Mouse (Mus musculus) MEL-GATA-1-ER (cell line): Measurements from ENCODE around the gene Cnpy4.
"Not testable (repeated sequence)": the region's sequence is repeated elsewhere in the genome, so short reads cannot be mapped to it uniquely, and the experiment has no call there.

Source experiments
- DNase-seq: peaks from one replicate; pipeline ENCODE4 v3.0.0-alpha.2; 2012; ENCODE audit warnings: low read depth; ENCODE audit errors: extremely low read depth

Cnpy4 gene

DNA sequence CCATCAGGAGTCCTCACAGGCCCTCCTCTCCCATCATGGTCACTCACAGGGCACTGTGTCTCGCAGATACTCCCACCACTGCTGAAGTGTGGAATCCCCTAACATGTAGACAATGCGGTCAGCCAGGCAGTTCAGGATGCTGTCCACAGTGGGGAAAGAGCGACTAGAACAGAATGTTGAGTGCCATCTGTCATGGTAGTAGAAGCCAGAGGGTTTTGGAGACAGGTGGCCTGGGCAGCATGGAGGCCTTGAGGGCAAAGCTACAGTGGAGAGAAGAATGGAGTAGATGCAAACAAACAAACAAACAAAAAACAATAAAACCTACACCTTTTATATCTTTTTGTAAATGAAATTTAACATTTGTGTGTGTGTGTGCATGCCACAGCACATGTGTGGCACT lies 14.8 kb downstream of the Cnpy4 start:
- no peak for DNase-seq

- no peak for DNase-seq
Observed at GRCm38 (mm10) chr5:138207253-138207652, 20.0 kb downstream of the Cnpy4 start.

- no peak for DNase-seq
Observed at GRCm38 (mm10) chr5:138207873-138208272, 20.6 kb downstream of the Cnpy4 start.

- DNase-seq: not testable (repeated sequence)
Observed at GRCm38 (mm10) chr5:138216632-138217031, 29.3 kb downstream of the Cnpy4 start.

DNA sequence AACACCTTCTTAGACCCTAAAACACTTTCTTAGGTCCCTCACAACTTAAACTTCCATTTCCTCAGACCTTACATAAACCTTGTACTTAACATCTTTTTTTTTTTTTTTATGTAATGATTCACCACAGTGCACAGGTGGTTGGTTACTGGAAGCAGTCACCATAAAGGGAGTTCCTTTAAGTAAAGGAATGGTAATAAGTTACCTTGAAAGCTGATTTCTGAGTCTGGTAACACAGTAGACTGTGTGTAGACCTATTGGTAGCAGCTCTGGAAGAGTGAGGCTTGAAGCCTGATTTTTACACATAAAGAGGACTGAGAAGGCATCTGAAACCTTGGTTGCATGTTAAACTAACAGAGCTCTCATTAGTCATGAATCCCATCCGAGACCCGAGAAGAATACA lies 32.6 kb downstream of the Cnpy4 start:
- DNase-seq: no peak

DNA sequence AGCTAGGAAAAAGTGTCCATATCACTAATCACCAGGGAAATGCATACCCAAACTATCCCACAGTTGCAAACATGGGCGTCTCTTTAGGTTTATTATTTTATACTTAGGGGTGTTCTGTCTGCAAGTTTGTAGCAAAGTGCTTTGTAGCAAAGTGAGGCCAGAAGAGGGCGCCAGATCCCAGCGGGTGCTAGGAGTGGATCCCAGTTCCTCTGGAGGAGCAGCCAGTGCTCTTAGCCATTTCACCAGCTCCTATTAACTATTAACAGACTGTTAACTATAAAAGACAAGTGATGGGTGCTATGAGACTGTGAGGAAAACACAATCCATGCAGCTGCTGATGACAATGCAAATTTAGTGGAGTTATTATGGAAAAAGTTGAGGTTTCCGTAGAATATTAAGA lies 34.8 kb downstream of the Cnpy4 start:
- DNase-seq: peak; percentile 67

- no peak for DNase-seq
Observed at GRCm38 (mm10) chr5:138223287-138223686, 36.0 kb downstream of the Cnpy4 start.

- no peak for DNase-seq
Observed at GRCm38 (mm10) chr5:138225700-138226099, 38.4 kb downstream of the Cnpy4 start, which contains the start of gene Nxpe5. Gene Nxpe5, plus strand, starts transcription at chr5:138225898.

GRCm38 (mm10) chr5:138226491-138226890 lies 39.2 kb downstream of the Cnpy4 start:
- DNase-seq: no peak

DNA sequence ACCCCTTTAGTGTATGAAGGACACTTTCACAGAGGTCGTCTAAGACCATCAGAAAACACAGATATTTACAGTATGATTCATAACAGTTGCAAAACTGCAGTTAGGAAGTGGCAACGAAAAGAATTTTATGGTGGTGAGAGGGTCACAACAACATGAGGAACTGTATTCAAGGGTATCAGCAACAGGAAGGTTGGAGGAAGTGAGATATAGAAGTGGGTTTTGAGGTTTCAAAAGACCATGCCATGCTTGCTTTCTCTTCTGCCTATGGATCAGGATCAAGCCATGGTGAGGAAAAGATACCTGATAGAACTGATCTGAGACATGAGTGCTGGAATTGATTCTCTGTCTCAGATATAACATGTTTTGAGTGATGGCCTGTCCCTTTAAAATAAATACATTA lies 40.1 kb downstream of the Cnpy4 start:
- peak; percentile 95 for DNase-seq

DNA sequence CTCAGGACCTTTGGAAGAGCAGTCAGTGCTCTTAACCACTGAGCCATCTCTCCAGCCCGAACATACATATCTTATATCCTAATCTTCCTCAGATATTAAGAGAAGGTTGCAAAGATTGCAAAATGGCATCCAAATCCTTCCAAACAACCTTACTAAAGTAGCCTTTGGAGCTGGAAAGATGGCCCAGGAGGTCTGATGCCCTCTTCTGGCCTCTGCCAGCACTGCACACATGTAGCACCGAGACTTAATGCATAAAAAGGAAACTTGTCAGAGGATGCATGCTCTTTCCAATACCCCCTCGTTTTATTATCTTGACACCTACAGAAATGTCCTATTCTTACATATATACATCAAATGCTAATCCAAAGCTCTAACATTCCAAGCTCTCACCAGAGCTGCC lies 40.7 kb downstream of the Cnpy4 start:
- DNase-seq: peak; percentile 57

DNA sequence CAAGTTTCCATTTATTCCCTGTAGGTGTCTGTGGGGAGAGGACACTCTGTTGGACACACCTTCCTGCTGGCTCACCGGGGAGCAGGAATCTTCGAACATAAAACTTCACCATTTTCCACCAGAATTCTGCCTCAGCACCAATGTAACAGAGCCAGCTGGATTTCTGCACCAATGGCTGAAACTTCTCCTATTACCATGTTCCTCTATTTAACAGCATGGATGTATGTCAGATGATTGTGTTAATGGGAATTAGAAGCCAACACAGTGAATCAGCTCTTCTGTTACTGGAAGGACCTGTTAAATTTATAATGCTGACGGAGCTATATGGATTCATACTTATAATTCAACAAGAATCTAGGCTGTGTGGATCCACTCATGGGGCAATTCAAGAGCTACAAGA lies 42.2 kb downstream of the Cnpy4 start:
- peak; percentile 26 for DNase-seq

- DNase-seq: no peak
Observed at GRCm38 (mm10) chr5:138233778-138234177, 46.5 kb downstream of the Cnpy4 start.

DNA sequence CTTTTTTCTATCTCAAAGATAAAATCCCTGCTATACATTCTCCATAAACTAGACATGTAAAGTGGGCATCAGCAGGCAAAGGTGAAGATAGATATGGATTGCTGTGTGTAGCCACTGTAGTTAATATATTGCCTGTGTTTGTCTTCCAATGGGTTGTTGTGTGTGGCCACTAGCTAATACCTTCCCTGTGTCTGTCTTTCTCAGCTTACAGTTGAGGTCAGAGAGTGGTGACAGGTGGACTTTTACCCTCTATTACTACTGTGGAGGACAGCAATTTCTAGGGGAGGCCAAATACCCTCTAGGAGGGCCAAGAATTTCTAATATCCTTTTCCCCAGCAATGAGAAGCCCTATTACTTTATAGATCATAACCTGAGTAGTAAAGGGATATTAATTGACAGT lies 46.9 kb downstream of the Cnpy4 start:
- no peak for DNase-seq

GRCm38 (mm10) chr5:138241511-138241910 lies 54.2 kb downstream of the Cnpy4 start:
- DNase-seq: no peak
